Mouse (Mus musculus) inflammation-experienced regulatory T-cells, adult 6 months (primary cell): ENCODE measurements at regions not wholly inside any gene's neighbourhood (a gene's known extent, or its start where the extent isn't known, plus 50 kb on each side); places are given as distances from the start of the nearest gene placed in this dataset.
A peak's percentile ranks its signal among the peaks of the same experiment; 100 is the strongest.

Experiments used
- ATAC-seq: one replicate; pipeline ENCODE4 v1.8.0; 2017

- no peak for ATAC-seq
Observed at GRCm38 (mm10) chr15:61489731-61490130, 566.9 kb upstream of the A1bg start.

- ATAC-seq = peak; percentile 90
Observed at GRCm38 (mm10) chr15:61481861-61482260, 559.0 kb upstream of the A1bg start.

GRCm38 (mm10) chr15:61473900-61474299 lies 551.1 kb upstream of the A1bg start:
- ATAC-seq = no peak

GRCm38 (mm10) chr15:61455042-61455441 lies 532.2 kb upstream of the A1bg start:
- no peak for ATAC-seq

GRCm38 (mm10) chr15:61454350-61454671 lies 531.5 kb upstream of the A1bg start:
- no peak for ATAC-seq

- ATAC-seq = no peak
Observed at GRCm38 (mm10) chr15:61453656-61454349, 531.0 kb upstream of the A1bg start.

GRCm38 (mm10) chr15:61450217-61450616 lies 527.4 kb upstream of the A1bg start:
- ATAC-seq = no peak

- no peak for ATAC-seq
Observed at GRCm38 (mm10) chr15:61448482-61448881, 525.7 kb upstream of the A1bg start.

GRCm38 (mm10) chr15:61446053-61446840 lies 523.4 kb upstream of the A1bg start:
- no peak for ATAC-seq

- ATAC-seq = peak; percentile 55
Observed at GRCm38 (mm10) chr15:61441734-61442398, 519.1 kb upstream of the A1bg start.

- ATAC-seq = no peak
Observed at GRCm38 (mm10) chr15:61441012-61441411, 518.2 kb upstream of the A1bg start.

- peak; percentile 23 for ATAC-seq
Observed at GRCm38 (mm10) chr15:61440284-61440683, 517.5 kb upstream of the A1bg start.

GRCm38 (mm10) chr15:61439623-61440170 lies 516.9 kb upstream of the A1bg start:
- ATAC-seq = peak; percentile 74

- peak; percentile 81 for ATAC-seq
Observed at GRCm38 (mm10) chr15:61428818-61429415, 506.1 kb upstream of the A1bg start.

- ATAC-seq = peak; percentile 70
Observed at GRCm38 (mm10) chr15:61422989-61423388, 500.2 kb upstream of the A1bg start.

- no peak for ATAC-seq
Observed at GRCm38 (mm10) chr15:61417506-61417905, 494.7 kb upstream of the A1bg start.

GRCm38 (mm10) chr15:61416841-61417240 lies 494.0 kb upstream of the A1bg start:
- ATAC-seq = no peak

GRCm38 (mm10) chr15:61415626-61416025 lies 492.8 kb upstream of the A1bg start:
- ATAC-seq = peak; percentile 63

GRCm38 (mm10) chr15:61411821-61412220 lies 489.0 kb upstream of the A1bg start:
- no peak for ATAC-seq

- no peak for ATAC-seq
Observed at GRCm38 (mm10) chr15:61410789-61411188, 488.0 kb upstream of the A1bg start.

- peak; percentile 87 for ATAC-seq
Observed at GRCm38 (mm10) chr15:61408621-61409020, 485.8 kb upstream of the A1bg start.

- ATAC-seq = peak; percentile 72
Observed at GRCm38 (mm10) chr15:61400720-61401119, 477.9 kb upstream of the A1bg start.

GRCm38 (mm10) chr15:61399971-61400370 lies 477.2 kb upstream of the A1bg start:
- no peak for ATAC-seq
